ENCODE assay signal across 27 mouse cellular contexts in the genomic region with DNA sequence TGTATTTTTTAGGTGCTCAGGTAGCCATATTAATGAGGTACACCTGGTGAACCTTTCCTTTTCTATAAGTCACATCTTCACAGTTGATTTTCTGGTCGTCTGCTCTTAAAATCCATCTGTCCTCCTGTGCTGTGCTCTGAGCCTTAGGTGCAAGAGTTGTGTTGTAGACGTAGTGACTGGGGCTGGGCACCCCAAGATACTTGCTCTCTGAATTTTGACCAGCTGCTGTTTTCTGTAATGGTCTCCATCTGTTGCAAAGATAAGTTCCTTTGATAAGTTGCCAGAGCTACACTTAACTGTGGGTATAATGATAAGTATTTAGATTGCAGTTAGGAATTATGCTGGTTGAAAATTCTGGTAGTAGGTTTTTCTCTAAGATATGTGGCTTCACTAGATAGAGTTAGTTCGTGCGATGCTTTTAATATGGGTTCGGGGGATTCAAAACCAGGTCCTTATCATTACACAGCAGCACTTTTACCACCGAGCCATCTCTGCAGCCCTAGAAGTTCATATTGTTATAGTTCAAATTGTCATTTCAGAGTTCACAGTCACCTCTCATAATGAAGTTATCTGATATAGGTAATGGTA. TPM values are rescaled to one million over a fixed set of nuclear protein-coding genes. Genes with fewer than 3 reads are reported as not detected.
DNase-seq lines count a peak whose midpoint lies in the region; ATAC-seq lines count a peak whose summit lies in the region.
"Had no signal": no experiment of that assay in that cellular context is flagged by ENCODE, and none has a peak within 500 bp of the region (broad histone marks: within the 10 kb centered on the region; RNA-seq: fewer than 3 reads in every experiment).

No protein-coding gene starts in this region.

- no peak for DNase-seq in liver, embryonic 13.5 days
- no peak for DNase-seq in liver, embryonic 11.5 days (ENCODE audit: low spot score)
- DNase-seq in c-Kit-positive CD71-positive TER-119-negative erythroid progenitor cells, embryonic 14.5 days (ENCODE audit: low read depth) = peak; percentile 3
- DNase-seq in limb, embryonic 10.5 days (ENCODE audit: low spot score) = no peak
- DNase-seq: adrenal gland, adult 2 months; adrenal gland, postnatal 14 days; B cell, adult 2 months; cerebellum, adult 11-12 months; cerebellum, adult 8-10 months; cerebellum, postnatal 10 days; cerebellum, postnatal 36 days; forebrain, postnatal 0 days; gastrocnemius, adult 2 months; gastrocnemius, postnatal 14 days; heart, adult 2 months; heart, postnatal 14 days; heart, postnatal 4 days had no signal

- peak; percentile 59 for ATAC-seq in liver, embryonic 13.5 days (ENCODE audit: low read depth)
- no peak for ATAC-seq in liver, embryonic 11.5 days (replicated peaks; ENCODE audit: low FRiP score)
- ATAC-seq in liver, embryonic 16.5 days (ENCODE audit: low read depth) = peak; percentile 45
- ATAC-seq in megakaryocyte-erythroid progenitor cell, adult 5-6 weeks (replicated peaks; ENCODE audit: low FRiP score, low TSS enrichment, poor library complexity, severe bottlenecking) = peak; percentile 97
- no peak for ATAC-seq in CD4-positive, CD25-positive, alpha-beta regulatory T cell, adult 4 months
- ATAC-seq: forebrain, embryonic 13.5 days; forebrain, postnatal 0 days; hindbrain, postnatal 0 days had no signal

- no peak overlapping the region for H3K27ac ChIP-seq in liver, embryonic 13.5 days
- no peak overlapping the region for H3K27ac ChIP-seq in liver, embryonic 11.5 days (ENCODE audit: low read depth, low read length)
- H3K27ac ChIP-seq in liver, embryonic 16.5 days (ENCODE audit: low read length) = no peak overlapping the region
- H3K27ac ChIP-seq in limb, embryonic 10.5 days = no peak overlapping the region
- H3K27ac ChIP-seq: forebrain, embryonic 10.5 days; forebrain, embryonic 13.5 days; gastrocnemius, adult 2 months; heart, adult 2 months; heart, embryonic 10.5 days; heart, embryonic 13.5 days; hindbrain, embryonic 14.5 days; hindbrain, postnatal 0 days had no signal

- H3K9me3 ChIP-seq in liver, embryonic 13.5 days (replicated peaks) = no peaks in the 10 kb centered on the region
- H3K9me3 ChIP-seq in liver, embryonic 11.5 days (ENCODE audit: control insufficient read depth, low read length) = no peaks in the 10 kb centered on the region
- H3K9me3 ChIP-seq in liver, embryonic 16.5 days (replicated peaks; ENCODE audit: control insufficient read depth, low read length) = no peaks in the 10 kb centered on the region
- H3K9me3 ChIP-seq in limb, embryonic 10.5 days (replicated peaks) = no peaks in the 10 kb centered on the region
- H3K9me3 ChIP-seq: forebrain, embryonic 13.5 days; heart, embryonic 10.5 days; heart, embryonic 13.5 days had no signal

- no peak overlapping the region for H3K4me2 ChIP-seq in liver, embryonic 13.5 days
- H3K4me2 ChIP-seq in liver, embryonic 11.5 days = no peak overlapping the region
- H3K4me2 ChIP-seq in liver, embryonic 16.5 days (ENCODE audit: low read depth, low read length) = no peak overlapping the region
- H3K4me2 ChIP-seq: forebrain, embryonic 13.5 days; heart, embryonic 13.5 days; hindbrain, embryonic 14.5 days had no signal

- no peaks in the 10 kb centered on the region for H3K27me3 ChIP-seq in liver, embryonic 13.5 days
- no peaks in the 10 kb centered on the region for H3K27me3 ChIP-seq in liver, embryonic 11.5 days (replicated peaks; ENCODE audit: control insufficient read depth, insufficient read depth, low read length)
- H3K27me3 ChIP-seq in liver, embryonic 16.5 days (ENCODE audit: control insufficient read depth, insufficient read depth, low read depth, low read length) = no peaks in the 10 kb centered on the region
- no peaks in the 10 kb centered on the region for H3K27me3 ChIP-seq in limb, embryonic 10.5 days (ENCODE audit: low read depth, poor library complexity, severe bottlenecking)
- H3K27me3 ChIP-seq: forebrain, embryonic 13.5 days; heart, embryonic 13.5 days had no signal

- 43% methylated on average over 6 of the region's 6 CpGs for WGBS in liver, embryonic 13.5 days (ENCODE audit: insufficient replicate concordance)
- WGBS in liver, embryonic 11.5 days = 72% methylated on average over 6 of the region's 6 CpGs
- 24% methylated on average over 6 of the region's 6 CpGs for WGBS in liver, embryonic 16.5 days (ENCODE audit: insufficient replicate concordance)
- 88% methylated on average over 6 of the region's 6 CpGs for WGBS in limb, embryonic 10.5 days

- no peaks in the 10 kb centered on the region for H3K36me3 ChIP-seq in liver, embryonic 13.5 days
- no peaks in the 10 kb centered on the region for H3K36me3 ChIP-seq in liver, embryonic 11.5 days (ENCODE audit: control insufficient read depth, insufficient read depth, low read length)
- no peaks in the 10 kb centered on the region for H3K36me3 ChIP-seq in liver, embryonic 16.5 days (ENCODE audit: control insufficient read depth, insufficient read depth)
- 0 out of 2 replicates have a peak, but pooled peaks cover 3% of the 10 kb centered on the region for H3K36me3 ChIP-seq in limb, embryonic 10.5 days

- no peak overlapping the region for H3K9ac ChIP-seq in liver, embryonic 13.5 days
- H3K9ac ChIP-seq in liver, embryonic 11.5 days (ENCODE audit: low read depth, low read length) = no peak overlapping the region
- H3K9ac ChIP-seq in liver, embryonic 16.5 days (ENCODE audit: low read depth, low read length) = no peak overlapping the region
- H3K9ac ChIP-seq: forebrain, embryonic 13.5 days; forebrain, postnatal 0 days; heart, embryonic 13.5 days; hindbrain, embryonic 14.5 days had no signal

- H3K4me3 ChIP-seq in liver, embryonic 13.5 days (replicated peaks) = no peak overlapping the region
- H3K4me3 ChIP-seq in liver, embryonic 11.5 days (ENCODE audit: low read depth, low read length) = no peak overlapping the region
- no peak overlapping the region for H3K4me3 ChIP-seq in liver, embryonic 16.5 days (ENCODE audit: low read depth, low read length)
- H3K4me3 ChIP-seq in limb, embryonic 10.5 days = no peak overlapping the region
- H3K4me3 ChIP-seq: forebrain, embryonic 10.5 days; forebrain, embryonic 13.5 days; gastrocnemius, adult 2 months; heart, adult 2 months; heart, embryonic 10.5 days; heart, embryonic 13.5 days had no signal

- H3K4me1 ChIP-seq in liver, embryonic 13.5 days (replicated peaks) = no peaks in the 10 kb centered on the region
- H3K4me1 ChIP-seq in liver, embryonic 11.5 days (replicated peaks; ENCODE audit: control insufficient read depth, insufficient read depth, low read length) = no peaks in the 10 kb centered on the region
- no peaks in the 10 kb centered on the region for H3K4me1 ChIP-seq in liver, embryonic 16.5 days (ENCODE audit: control insufficient read depth, low read depth, low read length)
- no peaks in the 10 kb centered on the region for H3K4me1 ChIP-seq in limb, embryonic 10.5 days
- H3K4me1 ChIP-seq: forebrain, embryonic 10.5 days; forebrain, embryonic 13.5 days; heart, embryonic 10.5 days; heart, embryonic 13.5 days had no signal

RNA-seq across cellular contexts. Expression of gene Cntln, which starts 50.3 kb away (rescaled TPM):
- polyA plus RNA-seq in liver, embryonic 13.5 days (2015; fragmentation: Nextera tagmentation; extraction: Ambion mirVana) = 1.3 TPM in 2 replicates
- 4.0 TPM in 2 replicates for polyA plus RNA-seq in liver, embryonic 11.5 days (2014; fragmentation: Nextera tagmentation; extraction: Ambion mirVana)
- polyA plus RNA-seq in liver, embryonic 16.5 days (2015; fragmentation: Nextera tagmentation; extraction: Ambion mirVana) = 1.3 and 1.5 TPM in 2 replicates
- total RNA-seq in megakaryocyte-erythroid progenitor cell, adult 5-6 weeks (2014; fragmentation: Nextera tagmentation) = 12.4 and 19.9 TPM in 2 replicates
- 28.9 and 43.5 TPM in 2 replicates for total RNA-seq in megakaryocyte-erythroid progenitor cell, adult 5-6 weeks (2017)
- 1 to 10 TPM; 3.2 to 4.1 TPM for polyA plus RNA-seq in CD4-positive, CD25-positive, alpha-beta regulatory T cell, adult 4 months (2017; shearing (Covaris generic))
- polyA plus RNA-seq in limb, embryonic 10.5 days (2016; fragmentation: Nextera tagmentation; extraction: Ambion mirVana) = 4.8 and 8.3 TPM in 2 replicates
- total RNA-seq: MEL had no signal

Comparison
In these comparisons a context has a peak if more than half of its experiments do, and no peak if none do; other contexts are left out.
1. ATAC-seq: peak in liver, embryonic 13.5 days (single experiment), liver, embryonic 16.5 days (single experiment) and megakaryocyte-erythroid progenitor cell, adult 5-6 weeks (single experiment); none in liver, embryonic 11.5 days (single experiment) and CD4-positive, CD25-positive, alpha-beta regulatory T cell, adult 4 months (single experiment).